Mouse (Mus musculus) CH12.LX (cell line): Measurements from ENCODE around the gene Amy1. TPM values are rescaled to one million over a fixed set of nuclear protein-coding genes. Genes with fewer than 3 reads are reported as not detected.
A peak's percentile ranks its signal among the peaks of the same experiment; 100 is the strongest.

Experiments
- DNase-seq: peaks from one replicate; pipeline ENCODE4 v3.0.0-alpha.2; 2013; ENCODE audit errors: extremely low read depth
- H3K27ac ChIP-seq: 2 replicates; pipeline ENCODE4 v1.5.1; 2012; ENCODE audit warnings: low read depth, mild to moderate bottlenecking, control low read depth, moderate library complexity; ENCODE audit not compliant: insufficient read depth
- H3K27me3 ChIP-seq: replicated peaks from 2 replicates; pipeline ENCODE3; 2012; ENCODE audit warnings: inconsistent platforms
- H3K36me3 ChIP-seq, 2 experiments: replicated peaks in 1 of 2; 2 replicates each; pipeline versions ENCODE3 to v1.6.1; 2012; ENCODE audit warnings: inconsistent platforms in 1 of 2, low read length in 1 of 2, mild to moderate bottlenecking in 1 of 2, mixed read lengths in 1 of 2, moderate library complexity in 1 of 2; ENCODE audit not compliant: control insufficient read depth in 1 of 2, insufficient read depth in 1 of 2
- H3K4me1 ChIP-seq, 2 experiments: 2 replicates each; pipeline ENCODE4 v1.6.1; 2012; ENCODE audit warnings: inconsistent platforms in 1 of 2, moderate library complexity in 1 of 2; ENCODE audit not compliant: insufficient read depth in 2 of 2, control insufficient read depth in 1 of 2
- H3K4me2 ChIP-seq: 2 replicates; pipeline ENCODE4 v1.6.1; 2012; ENCODE audit warnings: low read depth, mild to moderate bottlenecking, control low read depth; ENCODE audit not compliant: poor library complexity, insufficient read depth, severe bottlenecking
- H3K4me3 ChIP-seq, 3 experiments: fragments of 150-350 bp in 1 of 3; sonication (generic) in 1 of 3; replicated peaks in 1 of 3; 2 replicates each; pipeline versions ENCODE3 to v1.5.1; 2011 to 2012; ENCODE audit warnings: low read depth in 2 of 3, low read length in 2 of 3, mild to moderate bottlenecking in 2 of 3, moderate library complexity in 2 of 3, control low read depth in 1 of 3, improper control_type of control experiment in 1 of 3, inconsistent platforms in 1 of 3, mixed read lengths in 1 of 3; ENCODE audit not compliant: poor library complexity in 1 of 3
- H3K79me2 ChIP-seq: replicated peaks from 2 replicates; pipeline ENCODE4 v1.6.1; 2012; ENCODE audit warnings: mild to moderate bottlenecking, moderate library complexity; ENCODE audit not compliant: control insufficient read depth, poor library complexity, insufficient read depth, severe bottlenecking; ENCODE audit errors: extremely low read depth
- H3K9ac ChIP-seq: 2 replicates; pipeline ENCODE4 v1.6.1; 2012; ENCODE audit warnings: low read depth, mild to moderate bottlenecking, control low read depth, moderate library complexity; ENCODE audit not compliant: insufficient read depth
- H3K9me3 ChIP-seq: replicated peaks from 2 replicates; pipeline ENCODE3; 2012; ENCODE audit warnings: low read length, inconsistent platforms, mixed read lengths
- BHLHE40 ChIP-seq: IDR thresholded peaks from 2 replicates; pipeline ENCODE4 v1.6.1; 2011; ENCODE audit warnings: mild to moderate bottlenecking, low read depth, low read length, improper control_type of control experiment
- CHD1 ChIP-seq: IDR thresholded peaks from 2 replicates; pipeline ENCODE4 v1.6.1; 2012; ENCODE audit warnings: low read depth, low read length, improper control_type of control experiment, inconsistent platforms
- CHD2 ChIP-seq: IDR thresholded peaks from 2 replicates; pipeline ENCODE4 v1.6.1; 2011; ENCODE audit warnings: low read length, improper control_type of control experiment
- CTCF ChIP-seq, 2 experiments: IDR thresholded peaks in 1 of 2; conservative IDR thresholded peaks in 1 of 2; 2 replicates each; pipeline ENCODE4 v1.5.1; 2011 to 2012; ENCODE audit warnings: low read depth in 2 of 2, low read length in 2 of 2, improper control_type of control experiment in 1 of 2, inconsistent platforms in 1 of 2, mild to moderate bottlenecking in 1 of 2, moderate library complexity in 1 of 2
- E2F4 ChIP-seq: IDR thresholded peaks from 2 replicates; pipeline ENCODE4 v1.6.1; 2011; ENCODE audit warnings: low read depth, low read length, improper control_type of control experiment; ENCODE audit not compliant: insufficient replicate concordance
- EP300 ChIP-seq: IDR thresholded peaks from 2 replicates; pipeline ENCODE4 v1.6.1; 2011; ENCODE audit warnings: low read length, improper control_type of control experiment
- GABPA ChIP-seq: IDR thresholded peaks from 2 replicates; pipeline ENCODE4 v1.6.1; 2012; ENCODE audit warnings: low read depth, low read length, improper control_type of control experiment, inconsistent platforms; ENCODE audit not compliant: insufficient replicate concordance
- HCFC1 ChIP-seq: IDR thresholded peaks from 2 replicates; pipeline ENCODE4 v1.6.1; 2012; ENCODE audit warnings: low read depth, mild to moderate bottlenecking, inconsistent platforms, low read length, improper control_type of control experiment
- IRF4 ChIP-seq: IDR thresholded peaks from 2 replicates; pipeline ENCODE4 v1.6.1; 2014; ENCODE audit warnings: low read depth, mild to moderate bottlenecking, inconsistent platforms, low read length, improper control_type of control experiment
- JUN ChIP-seq: IDR thresholded peaks from 2 replicates; pipeline ENCODE4 v1.6.1; 2011; ENCODE audit warnings: low read depth, mild to moderate bottlenecking, low read length, improper control_type of control experiment, moderate library complexity; ENCODE audit not compliant: insufficient read depth
- MAX ChIP-seq: IDR thresholded peaks from 2 replicates; pipeline ENCODE4 v1.6.1; 2011; ENCODE audit warnings: low read length, improper control_type of control experiment
- MEF2A ChIP-seq: IDR thresholded peaks from 2 replicates; pipeline ENCODE4 v1.6.1; 2014; ENCODE audit warnings: low read depth, mild to moderate bottlenecking, inconsistent platforms, low read length, improper control_type of control experiment, borderline replicate concordance
- MYC ChIP-seq: IDR thresholded peaks from 2 replicates; pipeline ENCODE4 v1.6.1; 2011; ENCODE audit warnings: low read depth, mild to moderate bottlenecking, improper control_type of control experiment, low read length
- NELFE ChIP-seq: IDR thresholded peaks from 2 replicates; pipeline ENCODE4 v1.6.1; 2011; ENCODE audit warnings: low read depth, low read length, improper control_type of control experiment
- POLR2A ChIP-seq: IDR thresholded peaks from 2 replicates; pipeline ENCODE4 v1.6.1; 2011; ENCODE audit warnings: low read depth, mild to moderate bottlenecking, improper control_type of control experiment, low read length
- POLR2AphosphoS2 ChIP-seq: IDR thresholded peaks from 2 replicates; pipeline ENCODE4 v1.6.1; 2011; ENCODE audit warnings: low read depth, low read length, improper control_type of control experiment
- SIN3A ChIP-seq: IDR thresholded peaks from 2 replicates; pipeline ENCODE4 v1.6.1; 2012; ENCODE audit warnings: low read length, improper control_type of control experiment, inconsistent platforms
- UBTF ChIP-seq: IDR thresholded peaks from 2 replicates; pipeline ENCODE4 v1.6.1; 2012; ENCODE audit warnings: low read depth, mild to moderate bottlenecking, inconsistent platforms, low read length, improper control_type of control experiment, moderate library complexity
- ZMIZ1 ChIP-seq: IDR thresholded peaks from 2 replicates; pipeline ENCODE4 v1.6.1; 2012; ENCODE audit warnings: low read depth, mild to moderate bottlenecking, inconsistent platforms, low read length, improper control_type of control experiment
- dilution Hi-C: fragments of 300-500 bp; cut with MboI; formaldehyde crosslinking; loops from 2 replicates; pipeline ENCODE4 v1.14.3; 2020; ENCODE audit warnings: low sequenced_read_pairs; ENCODE audit not compliant: extremely low pct_unique_long_range_greater_than_20kb, extremely low pct_ligation_motif_present
- in situ Hi-C: fragments of 300-500 bp; cut with MboI; formaldehyde crosslinking; loops from 3 replicates; pipeline ENCODE4 v1.14.3; 2019; ENCODE audit warnings: low sequenced_read_pairs, low pct_ligation_motif_present, low pct_unique_long_range_greater_than_20kb, mixed read lengths
- polyA plus RNA-seq: library from polyadenylated mRNA; unstranded; fragments of >175 nt; gene quantifications from 2 replicates; pipeline ENCODE4 v1.2.1, GENCODE M21; 2012; ENCODE audit warnings: low read depth; ENCODE audit not compliant: insufficient read length
- total RNA-seq, 2 experiments: library from RNA; depleted of rRNA; stranded (reverse); fragments of 300-350 nt in 1 of 2; fragments of >200 nt in 1 of 2; gene quantifications; 2 replicates each; pipeline ENCODE4 v1.2.3; 2012 to 2014

Gene Amy1
- total and polyA plus RNA-seq, 3 experiments, result 0.17 to 2.1 (median 0.71) TPM

- Histone ChIP-seq H3K9me3 (no peaks in the 10 kb centered on the region), H3K4me2 (peak overlapping the region; percentile 82)
Observed at GRCm38 (mm10) chr3:113574138-113574537, 32.4 kb downstream of the Amy1 start.

GRCm38 (mm10) chr3:113572158-113572557 lies 34.3 kb downstream of the Amy1 start:
- Histone ChIP-seq H3K27ac (no peak overlapping the region), H3K4me3 (no peak overlapping the region), H3K27me3 (no peaks in the 10 kb centered on the region), H3K9me3 (no peaks in the 10 kb centered on the region), H3K36me3 (no peaks in the 10 kb centered on the region), H3K4me1 (no peaks in the 10 kb centered on the region), H3K9ac (no peak overlapping the region)
- dilution Hi-C loops, result no loop called here
- DNase-seq, result no peak
- TF ChIP-seq IRF4 (no peak), MAX (no peak), E2F4 (no peak), POLR2AphosphoS2 (no peak), BHLHE40 (no peak), NELFE (no peak), MYC (no peak), GABPA (no peak), HCFC1 (no peak), ZMIZ1 (no peak)
- TF ChIP-seq, all 38 proteins: peak for 0
- no peaks in the 10 kb centered on the region for H3K79me2 ChIP-seq
- in situ Hi-C loops, result no loop called here
- H3K4me2 ChIP-seq, result no peak overlapping the region

More at GRCm38 (mm10) chr3:113574138-113574537, 32.4 kb downstream of the Amy1 start:
- in situ Hi-C loops, result no loop called here
- H3K36me3 ChIP-seq, result no peaks in the 10 kb centered on the region
- H3K79me2 ChIP-seq, result no peaks in the 10 kb centered on the region
- H3K4me1 ChIP-seq, result no peaks in the 10 kb centered on the region
- DNase-seq, result no peak
- no peak overlapping the region for H3K27ac ChIP-seq
- TF ChIP-seq JUN (no peak), UBTF (no peak), MEF2A (no peak), CHD2 (no peak), SIN3A (no peak), CHD1 (no peak), CTCF (conservative IDR thresholded peaks at IDR 0.05 in 1 of 2, IDR thresholded peaks at IDR 0.05 in 1 of 2; ENCODE audit: low read depth in 2 of 2, low read length in 2 of 2) (no peak), EP300 (no peak), POLR2A (no peak), ZMIZ1 (no peak), GABPA (no peak), POLR2AphosphoS2 (no peak), HCFC1 (no peak), E2F4 (no peak)
- TF ChIP-seq, all 38 proteins: peak for 0
- Histone ChIP-seq H3K4me3 (peak overlapping the region in 1 of 3 experiments; percentile 7), H3K9ac (peak overlapping the region; percentile 85), H3K27me3 (no peaks in the 10 kb centered on the region)
- dilution Hi-C loops, result no loop called here
